Mouse (Mus musculus) MN1 (cell line): Measurements from ENCODE around the gene Polk.

Experiments used
- DNase-seq: peaks from one replicate; pipeline ENCODE4 v3.0.0-alpha.2; 2016; ENCODE audit warnings: low spot score

The Polk gene

DNA sequence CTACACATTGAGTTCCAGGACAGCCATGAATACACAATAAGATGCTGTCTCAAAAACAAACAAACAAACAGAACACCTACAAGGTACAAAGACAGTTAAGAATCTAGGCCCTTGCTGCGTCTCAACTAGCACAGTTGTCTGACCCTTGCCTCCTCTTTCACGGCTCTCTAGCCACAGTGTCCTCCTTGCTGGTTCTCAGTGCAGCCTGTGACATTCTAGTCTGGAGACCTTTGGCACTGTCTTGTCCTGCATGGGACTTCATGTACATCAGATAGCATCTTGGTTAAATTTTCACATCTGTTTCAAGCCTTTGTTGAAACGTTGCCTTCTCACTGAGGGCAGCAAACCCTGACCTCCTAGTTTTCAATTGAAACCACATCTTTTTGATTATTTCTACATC lies 13.6 kb downstream of the Polk start:
- DNase-seq: no peak

- no peak for DNase-seq
Observed at GRCm38 (mm10) chr13:96527856-96528255, 14.5 kb downstream of the Polk start.

- no peak for DNase-seq
Observed at GRCm38 (mm10) chr13:96527022-96527421, 15.4 kb downstream of the Polk start.

- DNase-seq: no peak
Observed at GRCm38 (mm10) chr13:96521294-96521693, 21.1 kb downstream of the Polk start.

DNA sequence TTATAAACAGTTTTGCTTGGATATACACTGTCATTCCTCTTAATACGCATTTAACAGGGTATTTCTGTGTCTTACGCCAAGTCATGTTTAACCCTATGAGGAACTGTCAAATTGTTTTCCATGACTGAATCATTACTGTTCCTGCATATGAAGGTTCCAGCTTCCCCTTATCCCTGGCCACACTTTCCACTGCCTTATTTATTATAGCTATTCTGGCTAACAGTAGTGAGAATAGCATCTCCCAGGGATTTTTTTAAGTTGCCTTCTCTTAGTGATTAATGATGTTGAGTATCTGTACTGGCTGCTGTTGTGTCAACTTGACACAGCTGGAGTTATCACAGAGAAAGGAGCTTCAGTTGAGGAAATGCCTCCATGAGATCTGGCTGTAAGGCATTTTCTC lies 25.0 kb downstream of the Polk start:
- no peak for DNase-seq

- no peak for DNase-seq
Observed at GRCm38 (mm10) chr13:96516249-96516648, 26.1 kb downstream of the Polk start.

DNA sequence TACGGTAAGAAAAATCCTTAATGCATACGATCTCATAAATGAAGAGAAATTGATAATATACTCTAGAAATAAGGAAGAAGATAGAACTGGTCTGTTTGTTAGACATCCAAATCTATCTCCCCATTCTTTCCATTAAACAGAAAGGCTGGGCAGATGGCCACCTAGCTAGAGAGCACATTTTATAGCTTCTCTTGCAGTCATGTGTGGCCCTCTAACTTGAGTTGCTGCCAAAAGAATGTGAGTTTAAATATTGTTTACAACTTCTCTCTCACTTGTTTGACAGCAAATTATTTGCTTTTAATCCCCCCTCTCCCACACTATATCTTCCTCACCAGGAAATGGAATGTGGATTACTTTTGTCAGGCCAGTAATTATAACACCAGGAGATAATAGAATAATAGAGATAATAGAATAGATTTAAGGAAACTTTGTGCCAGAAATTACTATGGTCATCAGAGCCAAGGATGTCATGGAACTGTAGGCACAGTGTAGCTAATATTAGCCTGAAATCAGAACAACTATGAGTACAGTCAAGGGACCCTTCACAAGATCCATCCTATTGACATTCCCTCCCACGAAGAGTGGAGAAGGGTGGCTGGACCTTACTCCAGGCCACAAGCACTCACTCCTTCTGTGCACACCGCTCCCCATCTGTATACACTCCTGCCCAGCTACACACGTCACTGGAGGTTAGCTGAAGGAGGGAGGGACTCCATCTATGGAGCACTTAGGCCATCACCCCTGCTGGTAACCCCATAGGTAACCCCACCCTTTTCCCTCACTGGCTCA lies 28.0 kb downstream of the Polk start:
- DNase-seq: no peak

DNA sequence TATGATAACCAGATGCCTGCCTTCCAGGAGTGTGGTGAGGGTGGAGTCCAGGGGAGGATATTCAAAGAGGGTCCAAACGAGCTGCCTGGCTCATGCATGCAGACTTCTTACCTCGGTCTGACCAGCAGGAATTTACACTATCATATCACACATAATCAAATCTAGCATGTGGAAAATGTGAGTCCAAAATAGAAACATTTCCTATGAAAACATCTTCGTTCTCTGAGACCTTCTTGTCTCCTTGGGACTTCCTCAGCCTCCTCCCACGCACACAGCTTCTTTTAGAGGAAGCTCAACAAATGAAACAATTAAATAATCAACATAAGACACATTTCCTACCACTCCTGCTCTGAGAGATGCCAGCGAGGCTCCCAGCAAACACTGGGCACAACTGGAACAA lies 30.5 kb downstream of the Polk start:
- peak; percentile 11 for DNase-seq

GRCm38 (mm10) chr13:96511262-96511661 lies 31.1 kb downstream of the Polk start:
- no peak for DNase-seq

GRCm38 (mm10) chr13:96510635-96511034 lies 31.7 kb downstream of the Polk start:
- DNase-seq: no peak

DNA sequence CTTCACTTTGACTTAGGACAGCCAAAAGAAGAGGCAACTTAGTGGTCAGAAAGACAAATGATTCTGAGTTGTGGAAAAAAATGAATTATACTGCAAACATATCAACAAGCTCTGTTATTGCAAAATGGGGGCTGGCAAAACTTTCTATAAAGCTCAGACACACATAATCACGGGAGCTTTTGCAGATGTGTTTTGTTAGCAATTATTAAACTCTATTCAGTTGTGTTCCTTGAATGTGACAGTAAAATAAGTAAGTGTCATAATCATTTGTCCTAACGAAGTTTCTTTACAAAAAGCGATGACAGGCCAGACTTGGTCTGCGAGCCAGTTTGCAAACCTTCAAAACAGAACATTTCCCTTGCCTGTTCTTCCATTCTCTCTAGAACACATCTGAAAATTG lies 34.8 kb downstream of the Polk start:
- no peak for DNase-seq

DNA sequence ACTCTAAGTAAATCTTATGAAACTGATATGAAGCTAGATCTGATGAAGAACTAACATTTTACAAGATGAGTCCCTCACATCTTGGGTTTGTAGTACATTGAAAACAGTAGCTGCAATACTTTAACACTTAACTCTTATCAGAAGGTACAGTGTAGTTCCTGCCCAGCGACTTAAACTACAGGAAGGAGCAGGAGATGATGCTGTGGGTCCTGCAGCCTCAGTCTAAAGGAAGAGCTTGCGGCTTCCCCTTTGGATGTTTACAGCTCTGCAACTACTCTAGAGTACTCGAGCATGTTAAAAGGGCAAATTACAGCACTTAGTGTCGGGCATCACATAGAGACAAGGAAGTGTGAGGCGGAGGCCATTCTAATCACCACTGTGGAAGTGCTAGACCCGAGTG lies 36.1 kb downstream of the Polk start:
- DNase-seq: no peak

DNA sequence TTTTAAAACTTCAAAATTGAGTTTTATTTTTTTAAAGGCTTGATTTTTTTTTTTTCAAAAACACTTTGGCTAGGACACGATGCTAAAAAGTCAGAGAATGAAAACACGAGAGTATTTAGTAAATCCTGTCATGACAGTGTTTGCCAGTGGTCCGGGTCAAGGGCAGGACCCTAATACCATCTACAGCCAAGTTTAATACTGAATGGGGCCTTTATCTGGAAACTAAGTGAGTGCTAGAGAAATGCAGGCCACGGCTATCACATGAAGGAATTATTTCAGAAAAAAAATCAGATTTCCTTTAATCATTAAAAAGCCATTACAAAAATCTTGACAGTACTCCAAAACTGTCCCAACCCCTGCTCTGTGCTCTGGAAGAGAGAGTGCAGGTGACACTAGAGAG lies 36.7 kb downstream of the Polk start:
- DNase-seq: no peak

DNA sequence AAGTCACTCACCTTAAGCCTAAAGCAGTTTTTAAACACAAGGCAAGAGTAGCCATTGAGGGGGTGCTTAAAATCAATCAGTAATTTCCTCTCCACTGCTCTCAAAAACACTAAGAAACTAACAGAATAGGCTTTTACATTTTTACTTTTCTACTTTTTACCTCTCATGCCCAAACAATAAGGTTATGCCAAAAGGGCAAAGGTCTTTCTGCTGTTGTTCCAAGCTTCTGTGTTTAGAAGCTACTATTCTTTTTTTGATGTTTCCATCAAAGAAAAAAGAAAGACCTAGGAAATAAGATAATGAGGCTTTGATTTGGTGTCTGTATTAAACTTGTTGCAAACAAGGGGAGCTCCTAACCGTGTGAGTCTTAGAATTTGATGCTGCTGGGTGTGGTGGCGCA lies 42.5 kb downstream of the Polk start:
- DNase-seq: no peak

GRCm38 (mm10) chr13:96496630-96497029 lies 45.7 kb downstream of the Polk start:
- DNase-seq: no peak

DNA sequence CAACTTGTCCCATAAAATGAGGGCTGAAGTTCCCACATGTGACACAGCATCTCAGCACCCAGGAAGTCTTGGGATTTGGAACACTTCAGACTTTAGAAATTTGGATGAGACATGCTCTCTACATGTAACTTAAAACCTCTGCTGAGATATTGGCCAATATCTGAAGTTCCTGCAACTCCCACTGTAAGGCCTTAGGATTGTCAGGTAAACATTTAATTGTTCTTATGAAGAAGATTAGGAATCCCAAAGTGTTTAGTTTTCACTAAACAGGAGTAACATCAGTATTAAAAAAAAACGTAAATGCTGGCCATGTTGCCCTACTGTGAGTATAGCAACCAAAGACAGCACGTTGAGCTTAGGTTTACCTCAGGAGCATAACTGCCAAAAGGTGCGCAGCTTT lies 51.9 kb downstream of the Polk start, which contains the start of gene Gm17622:
Gene Gm17622 (plus strand): TSS at position 301 of the 400 bp plus-strand sequence.
- DNase-seq: no peak

DNA sequence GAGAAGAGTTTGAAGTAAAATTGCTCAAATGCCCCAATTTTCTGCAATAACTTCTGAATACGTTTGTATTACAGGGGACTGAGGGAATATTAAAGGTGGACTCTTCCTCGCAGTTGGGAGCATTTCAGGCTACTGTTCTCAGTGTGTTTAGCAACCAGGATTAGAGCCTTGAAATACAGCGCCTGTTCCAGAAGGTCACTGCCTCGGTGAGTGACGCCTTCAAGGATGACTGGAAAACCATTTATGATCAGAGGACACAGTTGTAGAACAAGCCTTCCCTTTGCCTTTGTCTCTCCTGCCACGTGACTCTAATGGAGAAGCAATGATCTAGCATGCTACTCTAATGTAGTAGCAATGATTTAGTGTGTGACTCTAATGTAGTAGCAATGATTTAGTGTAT lies 54.4 kb downstream of the Polk start:
- DNase-seq: no peak

GRCm38 (mm10) chr13:96487230-96487629 lies 55.1 kb downstream of the Polk start:
- DNase-seq: no peak

DNA sequence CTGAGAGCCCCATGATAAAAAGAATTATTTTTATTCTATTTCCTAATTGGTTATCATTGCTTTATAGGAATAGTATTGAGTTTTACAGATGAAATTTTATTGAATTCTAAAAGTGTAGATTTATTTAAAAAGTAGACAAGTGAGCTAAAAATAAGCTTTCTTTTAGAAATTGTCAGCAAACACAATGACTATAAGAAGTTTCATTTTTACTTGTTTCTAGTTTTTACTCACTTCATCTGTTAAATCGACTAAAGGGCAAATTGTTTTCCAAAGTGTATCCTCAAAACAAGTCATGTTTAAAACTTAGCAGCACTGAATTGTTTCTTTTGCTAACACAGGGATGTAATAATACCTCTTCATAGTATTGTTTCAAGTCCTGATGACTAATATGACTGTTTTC lies 63.4 kb downstream of the Polk start:
- DNase-seq: no peak

DNA sequence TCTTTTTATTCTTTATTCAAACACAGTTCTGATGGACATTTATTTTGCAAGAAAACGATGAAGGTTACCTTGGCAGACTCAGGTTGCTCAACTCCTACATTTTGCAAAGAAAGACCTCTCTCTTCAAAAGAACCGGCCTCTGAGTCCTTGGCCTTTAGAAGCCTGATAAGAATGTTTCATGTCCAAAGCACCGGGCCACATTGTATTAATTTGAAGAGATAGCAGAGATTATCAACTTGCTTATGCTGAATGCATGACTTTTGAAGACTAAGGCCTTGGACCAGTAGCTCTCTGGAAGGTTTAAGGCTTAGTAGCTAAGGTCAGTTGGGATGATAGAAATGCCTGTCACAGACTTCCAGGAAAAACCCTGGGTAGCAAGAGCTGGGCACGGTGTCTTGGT lies 65.2 kb downstream of the Polk start:
- no peak for DNase-seq

GRCm38 (mm10) chr13:96470957-96471356 lies 71.4 kb downstream of the Polk start, which contains the start of gene Ankdd1b:
Ankdd1b (minus strand) TSS chr13:96471198.
- DNase-seq: no peak

- no peak for DNase-seq
Observed at GRCm38 (mm10) chr13:96470556-96470955, 71.8 kb downstream of the Polk start.

DNA sequence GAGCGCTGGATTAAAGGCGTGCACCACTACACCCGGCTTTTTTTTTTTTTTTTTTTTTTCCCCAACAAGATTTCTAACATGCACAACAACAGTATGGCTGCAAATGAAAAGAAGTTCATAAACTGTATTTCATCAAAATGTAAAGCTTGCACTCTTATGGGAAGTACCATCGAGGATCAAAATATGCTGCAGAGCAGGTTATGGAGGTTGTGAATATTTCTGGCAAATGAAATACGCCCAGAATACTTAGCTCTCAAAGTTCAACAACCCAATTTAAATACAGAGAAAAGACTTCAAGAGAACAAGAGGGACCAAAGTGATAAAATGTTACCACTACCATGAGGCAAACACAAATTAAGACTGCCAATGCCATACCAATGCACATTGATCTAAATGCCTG lies 73.7 kb downstream of the Polk start:
- DNase-seq: no peak

- no peak for DNase-seq
Observed at GRCm38 (mm10) chr13:96465315-96465714, 77.1 kb downstream of the Polk start.
